Mouse (Mus musculus): ENCODE measurements around the gene Ddx25. TPM values are rescaled to one million over a fixed set of nuclear protein-coding genes. Genes with fewer than 3 reads are reported as not detected.

Ddx25 gene
- total and polyA plus RNA-seq, 3 experiments, result 0.33 to 0.85 (median 0.44) TPM

DNA sequence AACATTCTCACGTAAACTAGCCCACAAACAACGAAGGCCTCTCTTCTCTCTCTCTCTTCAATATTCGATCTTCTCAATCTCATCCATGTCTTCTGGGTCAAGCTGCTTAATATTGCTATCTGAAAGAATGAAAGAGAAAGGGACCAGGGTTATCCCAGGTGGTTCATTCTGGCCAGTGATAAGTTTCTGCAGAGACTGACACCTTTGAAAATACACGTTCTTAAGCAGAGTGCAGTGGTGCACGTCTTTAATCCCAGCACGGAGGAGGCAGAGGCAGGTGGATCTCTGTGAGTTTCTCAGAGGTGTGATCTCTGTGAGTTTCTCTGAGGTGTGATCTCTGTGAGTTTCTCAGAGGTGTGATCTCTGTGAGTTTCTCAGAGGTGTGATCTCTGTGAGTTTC, 16.4 kb downstream of the Ddx25 start:
- dilution Hi-C loops (cut with MboI; ENCODE audit: extremely low pct_ligation_motif_present, extremely low pct_unique_long_range_greater_than_20kb, low sequenced_read_pairs), result loop anchor here (25.0 kb wide), 1 partner anchor 255 kb away; no protein-coding TSS in a partner anchor
- Histone ChIP-seq H3K36me3 (replicated peaks in 1 of 2; ENCODE audit: control insufficient read depth in 1 of 2, insufficient read depth in 1 of 2, low read length in 1 of 2) (no peaks in the 10 kb centered on the region), H3K27ac (ENCODE audit: insufficient read depth, low read depth) (no peak overlapping the region), H3K4me2 (ENCODE audit: insufficient read depth, low read depth, poor library complexity, severe bottlenecking) (no peak overlapping the region), H3K27me3 (replicated peaks) (no peaks in the 10 kb centered on the region), H3K9me3 (replicated peaks; ENCODE audit: low read length) (no peaks in the 10 kb centered on the region), H3K79me2 (replicated peaks; ENCODE audit: control insufficient read depth, extremely low read depth, insufficient read depth, poor library complexity, severe bottlenecking) (no peaks in the 10 kb centered on the region), H3K4me3 (replicated peaks in 1 of 3; ENCODE audit: low read depth in 2 of 3, low read length in 2 of 3, poor library complexity in 1 of 3) (no peak overlapping the region), H3K9ac (ENCODE audit: insufficient read depth, low read depth) (no peak overlapping the region), H3K4me1 (ENCODE audit: control insufficient read depth in 1 of 2, insufficient read depth in 2 of 2) (peaks cover 15 to 43% of the 10 kb centered on the region in 2 experiments)
- no peak for TF ChIP-seq TBP (conservative IDR thresholded peaks at IDR 0.05; ENCODE audit: low read depth, low read length)
- TF ChIP-seq MYC (IDR thresholded peaks at IDR 0.05; ENCODE audit: low read depth, low read length), result no peak
- TF ChIP-seq CHD1 (IDR thresholded peaks at IDR 0.05; ENCODE audit: low read depth, low read length), result no peak
- TF ChIP-seq RAD21 (IDR thresholded peaks at IDR 0.05; ENCODE audit: low read depth, low read length), result no peak
- TF ChIP-seq CTCF (conservative IDR thresholded peaks at IDR 0.05 in 1 of 2, IDR thresholded peaks at IDR 0.05 in 1 of 2; ENCODE audit: low read depth in 2 of 2, low read length in 2 of 2), result no peak
- TF ChIP-seq KAT2A (IDR thresholded peaks at IDR 0.05; ENCODE audit: insufficient replicate concordance, low read length), result no peak
- no peak for TF ChIP-seq ZNF384 (IDR thresholded peaks at IDR 0.05; ENCODE audit: low read depth, low read length)
- TF ChIP-seq MAX (IDR thresholded peaks at IDR 0.05; ENCODE audit: low read length), result no peak
- TF ChIP-seq POLR2A (IDR thresholded peaks at IDR 0.05; ENCODE audit: low read depth, low read length), result no peak
- no peak for TF ChIP-seq USF2 (conservative IDR thresholded peaks at IDR 0.05; ENCODE audit: low read depth, low read length)
- no peak for TF ChIP-seq PAX5 (IDR thresholded peaks at IDR 0.05; ENCODE audit: low read length)
- TF ChIP-seq MXI1 (IDR thresholded peaks at IDR 0.05; ENCODE audit: low read depth, low read length), result no peak
- TF ChIP-seq MAFK (IDR thresholded peaks at IDR 0.05; ENCODE audit: insufficient replicate concordance, low read length), result no peak
- TF ChIP-seq CHD2 (IDR thresholded peaks at IDR 0.05; ENCODE audit: low read length), result no peak
- TF ChIP-seq GABPA (IDR thresholded peaks at IDR 0.05; ENCODE audit: insufficient replicate concordance, low read depth, low read length), result no peak
- TF ChIP-seq BHLHE40 (IDR thresholded peaks at IDR 0.05; ENCODE audit: low read depth, low read length), result no peak
- TF ChIP-seq SMC3 (IDR thresholded peaks at IDR 0.05; ENCODE audit: low read depth, low read length), result no peak
- no peak for TF ChIP-seq ZKSCAN1 (IDR thresholded peaks at IDR 0.05; ENCODE audit: borderline replicate concordance, low read depth, low read length)
- TF ChIP-seq SIN3A (IDR thresholded peaks at IDR 0.05; ENCODE audit: low read length), result no peak
- in situ Hi-C loops (cut with MboI; ENCODE audit: low pct_ligation_motif_present, low pct_unique_long_range_greater_than_20kb, low sequenced_read_pairs), result loop anchor here (10.0 to 25.0 kb wide), 2 partner anchors 337 to 505 kb away; partner anchors contain the start of genes Srpr and Tirap
- no peak for DNase-seq (ENCODE audit: extremely low read depth)

DNA sequence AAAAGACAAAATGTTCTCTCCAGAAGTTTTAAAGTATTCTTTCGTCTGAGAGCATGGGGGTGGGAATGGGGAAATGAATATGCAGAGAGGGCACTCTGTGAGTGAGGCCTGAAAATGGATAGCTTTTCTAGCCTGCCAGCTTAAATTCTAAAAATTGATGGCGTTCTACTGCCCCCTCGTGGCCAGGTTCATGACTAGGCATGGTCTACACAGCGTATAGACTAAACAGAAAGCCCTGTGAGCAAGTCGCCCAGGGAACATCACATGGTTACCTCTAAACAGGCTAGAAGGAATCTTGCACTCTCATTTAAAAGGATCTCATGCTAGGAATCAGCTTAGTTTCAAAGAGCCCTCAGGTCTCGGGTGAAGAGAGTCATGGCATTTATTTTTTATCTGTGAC, 16.8 kb downstream of the Ddx25 start:
- in situ Hi-C loops (cut with MboI; ENCODE audit: low pct_ligation_motif_present, low pct_unique_long_range_greater_than_20kb, low sequenced_read_pairs) (loop anchor here (10.0 to 25.0 kb wide), 2 partner anchors 337 to 504 kb away; partner anchors contain the start of genes Srpr and Tirap), dilution Hi-C loops (cut with MboI; ENCODE audit: extremely low pct_ligation_motif_present, extremely low pct_unique_long_range_greater_than_20kb, low sequenced_read_pairs) (loop anchor here (25.0 kb wide), 1 partner anchor 254 kb away; no protein-coding TSS in a partner anchor)
- no peak overlapping the region for H3K9ac ChIP-seq (ENCODE audit: insufficient read depth, low read depth)
- no peaks in the 10 kb centered on the region for H3K36me3 ChIP-seq (replicated peaks in 1 of 2; ENCODE audit: control insufficient read depth in 1 of 2, insufficient read depth in 1 of 2, low read length in 1 of 2)
- H3K4me2 ChIP-seq (ENCODE audit: insufficient read depth, low read depth, poor library complexity, severe bottlenecking), result peak overlapping the region; percentile 12; the same call in 1 of the 2 replicates
- no peak overlapping the region for H3K4me3 ChIP-seq (replicated peaks in 1 of 3; ENCODE audit: low read depth in 2 of 3, low read length in 2 of 3, poor library complexity in 1 of 3)
- H3K27ac ChIP-seq (ENCODE audit: insufficient read depth, low read depth), result no peak overlapping the region
- peak; percentile 85 for DNase-seq (ENCODE audit: extremely low read depth)
- no peaks in the 10 kb centered on the region for H3K27me3 ChIP-seq (replicated peaks)
- no peaks in the 10 kb centered on the region for H3K79me2 ChIP-seq (replicated peaks; ENCODE audit: control insufficient read depth, extremely low read depth, insufficient read depth, poor library complexity, severe bottlenecking)
- peaks cover 11 to 42% of the 10 kb centered on the region in 2 experiments for H3K4me1 ChIP-seq (ENCODE audit: control insufficient read depth in 1 of 2, insufficient read depth in 2 of 2)
- H3K9me3 ChIP-seq (replicated peaks; ENCODE audit: low read length), result no peaks in the 10 kb centered on the region
- peak; percentile 61 to 91 for TF ChIP-seq CTCF (conservative IDR thresholded peaks at IDR 0.05 in 1 of 2, IDR thresholded peaks at IDR 0.05 in 1 of 2; ENCODE audit: low read depth in 2 of 2, low read length in 2 of 2)
- no peak for TF ChIP-seq MAFK (IDR thresholded peaks at IDR 0.05; ENCODE audit: insufficient replicate concordance, low read length)
- no peak for TF ChIP-seq TBP (conservative IDR thresholded peaks at IDR 0.05; ENCODE audit: low read depth, low read length)
- TF ChIP-seq POLR2A (IDR thresholded peaks at IDR 0.05; ENCODE audit: low read depth, low read length), result no peak
- no peak for TF ChIP-seq MAZ (IDR thresholded peaks at IDR 0.05; ENCODE audit: low read depth, low read length)
- no peak for TF ChIP-seq IRF4 (IDR thresholded peaks at IDR 0.05; ENCODE audit: low read depth, low read length)
- no peak for TF ChIP-seq E2F4 (IDR thresholded peaks at IDR 0.05; ENCODE audit: insufficient replicate concordance, low read depth, low read length)
- peak; percentile 81 for TF ChIP-seq SMC3 (IDR thresholded peaks at IDR 0.05; ENCODE audit: low read depth, low read length)
- no peak for TF ChIP-seq RCOR1 (conservative IDR thresholded peaks at IDR 0.05; ENCODE audit: low read depth, low read length)
- TF ChIP-seq NELFE (IDR thresholded peaks at IDR 0.05; ENCODE audit: low read depth, low read length), result no peak
- no peak for TF ChIP-seq GABPA (IDR thresholded peaks at IDR 0.05; ENCODE audit: insufficient replicate concordance, low read depth, low read length)
- no peak for TF ChIP-seq MEF2A (IDR thresholded peaks at IDR 0.05; ENCODE audit: borderline replicate concordance, low read depth, low read length)
- peak; percentile 56 for TF ChIP-seq MAX (IDR thresholded peaks at IDR 0.05; ENCODE audit: low read length)
- no peak for TF ChIP-seq BHLHE40 (IDR thresholded peaks at IDR 0.05; ENCODE audit: low read depth, low read length)
- no peak for TF ChIP-seq USF1 (IDR thresholded peaks at IDR 0.05; ENCODE audit: low read depth, low read length)
- TF ChIP-seq TCF12 (IDR thresholded peaks at IDR 0.05; ENCODE audit: low read depth, low read length), result no peak
- TF ChIP-seq USF2 (conservative IDR thresholded peaks at IDR 0.05; ENCODE audit: low read depth, low read length), result no peak
- TF ChIP-seq ZKSCAN1 (IDR thresholded peaks at IDR 0.05; ENCODE audit: borderline replicate concordance, low read depth, low read length), result no peak
- no peak for TF ChIP-seq POLR2AphosphoS2 (IDR thresholded peaks at IDR 0.05; ENCODE audit: low read depth, low read length)
- TF ChIP-seq KAT2A (IDR thresholded peaks at IDR 0.05; ENCODE audit: insufficient replicate concordance, low read length), result no peak
- no peak for TF ChIP-seq NRF1 (IDR thresholded peaks at IDR 0.05; ENCODE audit: low read depth, low read length)
- no peak for TF ChIP-seq CHD1 (IDR thresholded peaks at IDR 0.05; ENCODE audit: low read depth, low read length)
- no peak for TF ChIP-seq ZMIZ1 (IDR thresholded peaks at IDR 0.05; ENCODE audit: low read depth, low read length)
- TF ChIP-seq CHD2 (IDR thresholded peaks at IDR 0.05; ENCODE audit: low read length), result no peak
